Mouse (Mus musculus) hindlimb bud, embryonic 11.5 days (tissue): ENCODE results near the gene Gm3685.
"Not testable (repeated sequence)": the region's sequence is repeated elsewhere in the genome, so short reads cannot be mapped to it uniquely, and the experiment has no call there.

Source experiments
- DNase-seq: peaks from one replicate; pipeline ENCODE4 v3.0.0-alpha.2; 2012; ENCODE audit warnings: low read depth, low spot score; ENCODE audit errors: extremely low spot score

Gm3685 gene

DNA sequence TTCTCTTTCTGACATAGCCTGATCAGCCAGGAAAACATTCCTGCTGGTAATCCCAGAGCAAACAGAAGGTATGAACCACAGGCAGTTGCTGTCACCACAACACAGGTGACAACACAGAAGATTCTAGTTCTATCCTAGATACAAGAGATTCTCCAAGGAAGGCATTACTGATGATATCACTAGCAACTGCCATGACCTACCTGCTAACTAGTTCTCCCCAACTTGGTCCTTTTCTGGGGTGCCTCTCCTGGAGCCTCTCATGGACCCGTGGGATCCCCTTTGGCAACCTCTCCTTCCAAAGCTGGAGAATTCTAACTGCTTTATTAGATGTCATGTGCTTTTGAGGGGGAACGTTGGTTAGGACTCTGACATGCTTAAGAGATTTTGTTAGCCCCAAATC, at the start of gene Gm3685:
Gene Gm3685 (minus strand): TSS at position 101 of the 400 bp plus-strand sequence.
- DNase-seq: not testable (repeated sequence)

DNA sequence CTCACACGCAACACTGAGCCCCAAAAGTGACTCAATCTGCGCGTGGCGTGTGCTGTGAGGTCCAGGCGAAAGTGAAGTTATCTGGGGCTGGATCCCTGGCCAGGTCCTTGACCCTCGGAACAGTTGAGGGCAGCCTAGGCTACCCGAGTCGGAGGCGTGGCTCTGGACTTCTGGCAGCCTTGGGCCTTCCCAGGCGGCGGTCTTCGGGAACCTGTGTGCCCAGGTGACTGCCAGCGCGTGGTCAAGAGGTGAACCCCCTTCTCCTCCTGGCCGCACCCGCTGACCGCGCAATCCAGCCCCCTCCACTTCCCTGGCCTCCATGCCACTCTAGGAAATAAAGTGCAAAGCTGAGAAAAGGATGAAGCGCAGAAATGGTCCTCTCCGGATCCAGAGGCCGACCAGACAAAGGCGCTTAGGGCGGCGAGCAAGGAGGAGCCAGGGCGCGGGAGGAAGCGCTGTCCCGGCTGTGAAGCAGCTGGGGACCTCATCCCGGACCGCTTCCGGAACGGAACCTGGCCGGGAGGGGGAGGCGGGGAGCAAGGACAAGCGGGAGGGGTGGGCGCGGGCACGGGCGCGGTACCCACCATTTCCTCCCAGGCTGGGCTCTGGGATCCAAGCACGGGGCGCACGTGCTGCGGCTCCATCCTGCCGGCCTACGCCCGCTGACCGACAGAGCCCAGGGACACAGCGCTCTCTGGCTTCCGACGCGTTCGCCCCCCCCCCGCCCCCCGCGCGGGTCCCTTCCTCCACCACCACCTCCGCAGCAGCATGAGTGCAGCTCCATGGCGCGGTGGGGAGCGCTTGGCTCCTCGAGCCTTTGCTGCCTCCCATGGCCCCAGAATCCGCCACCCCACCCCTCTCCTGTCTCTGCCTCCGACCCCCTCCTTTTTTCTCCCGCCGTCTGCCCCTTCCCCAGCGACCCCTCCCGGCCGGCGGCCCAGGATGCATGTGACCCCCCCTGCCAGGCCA, 17.7 kb downstream of the Gm3685 start, which contains the start of gene Gm10406:
Gene Gm10406 (minus strand): TSS at position 669 of the 969 bp plus-strand sequence.
- DNase-seq: not testable (repeated sequence)

DNA sequence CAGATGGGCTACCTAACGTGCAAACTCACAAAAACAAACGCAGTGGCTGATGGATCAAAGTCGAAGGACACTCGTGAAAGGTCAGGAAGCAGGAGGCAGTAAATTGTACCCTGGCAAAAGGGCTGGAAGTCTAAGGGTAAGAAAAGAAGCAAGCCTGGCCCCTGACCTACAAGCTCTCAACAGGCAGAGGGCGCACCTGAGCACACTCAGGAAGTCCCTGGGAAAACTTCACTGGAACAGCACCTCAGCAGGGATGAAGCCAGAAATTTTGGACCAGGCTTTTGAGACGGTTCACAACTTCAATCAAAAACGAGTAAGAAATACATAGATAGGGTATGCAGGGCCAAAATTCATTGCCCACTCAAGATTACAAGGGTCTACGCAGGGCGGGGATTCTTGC, 18.5 kb downstream of the Gm3685 start:
- not testable (repeated sequence) for DNase-seq
